Mouse (Mus musculus): ENCODE data around the gene Prkn.

Gene Prkn

GRCm38 (mm10) chr17:11644873-11645464 is 804.8 kb downstream of the Prkn start:
- DNase-seq (ENCODE audit: low spot score): no peak

GRCm38 (mm10) chr17:11656397-11656796 is 816.2 kb downstream of the Prkn start:
- DNase-seq (ENCODE audit: low spot score): no peak

- no peak for DNase-seq (ENCODE audit: low spot score)
These were observed 816.7 kb downstream of the Prkn start for GRCm38 (mm10) chr17:11656878-11657277.

GRCm38 (mm10) chr17:11661898-11662297 is 821.7 kb downstream of the Prkn start:
- no peak for DNase-seq (ENCODE audit: low spot score)

- no peak for DNase-seq (ENCODE audit: low spot score)
These were observed 823.3 kb downstream of the Prkn start for GRCm38 (mm10) chr17:11663437-11663836.

- DNase-seq (ENCODE audit: low spot score): no peak
These were observed 824.6 kb downstream of the Prkn start for GRCm38 (mm10) chr17:11664610-11665345.

GRCm38 (mm10) chr17:11679716-11680115 is 839.5 kb downstream of the Prkn start:
- DNase-seq (ENCODE audit: low spot score): no peak

GRCm38 (mm10) chr17:11680456-11680855 is 840.3 kb downstream of the Prkn start:
- no peak for DNase-seq (ENCODE audit: low spot score)

- no peak for DNase-seq (ENCODE audit: low spot score)
These were observed 841.7 kb downstream of the Prkn start for GRCm38 (mm10) chr17:11681825-11682372.

GRCm38 (mm10) chr17:11705005-11705404 is 864.8 kb downstream of the Prkn start:
- DNase-seq (ENCODE audit: low spot score): no peak

GRCm38 (mm10) chr17:11705761-11706160 is 865.6 kb downstream of the Prkn start:
- no peak for DNase-seq (ENCODE audit: low spot score)

- DNase-seq (ENCODE audit: low spot score): peak; percentile 12
These were observed 871.9 kb downstream of the Prkn start for GRCm38 (mm10) chr17:11712066-11712465.

GRCm38 (mm10) chr17:11719801-11720200 is 879.6 kb downstream of the Prkn start:
- no peak for DNase-seq (ENCODE audit: low spot score)

GRCm38 (mm10) chr17:11721906-11722305 is 881.7 kb downstream of the Prkn start:
- no peak for DNase-seq (ENCODE audit: low spot score)

GRCm38 (mm10) chr17:11722478-11722877 is 882.3 kb downstream of the Prkn start:
- no peak for DNase-seq (ENCODE audit: low spot score)

GRCm38 (mm10) chr17:11724135-11724534 is 884.0 kb downstream of the Prkn start:
- no peak for DNase-seq (ENCODE audit: low spot score)

GRCm38 (mm10) chr17:11727101-11727500 is 886.9 kb downstream of the Prkn start:
- DNase-seq (ENCODE audit: low spot score): no peak

GRCm38 (mm10) chr17:11728294-11728693 is 888.1 kb downstream of the Prkn start:
- no peak for DNase-seq (ENCODE audit: low spot score)

- no peak for DNase-seq (ENCODE audit: low spot score)
These were observed 890.7 kb downstream of the Prkn start for GRCm38 (mm10) chr17:11730656-11731594.

GRCm38 (mm10) chr17:11735158-11735877 is 895.1 kb downstream of the Prkn start:
- no peak for DNase-seq (ENCODE audit: low spot score)

GRCm38 (mm10) chr17:11736531-11736930 is 896.3 kb downstream of the Prkn start:
- DNase-seq (ENCODE audit: low spot score): no peak

GRCm38 (mm10) chr17:11737905-11738304 is 897.7 kb downstream of the Prkn start:
- DNase-seq (ENCODE audit: low spot score): no peak
